Mouse (Mus musculus): ENCODE measurements around the gene Meaf6. TPM values are rescaled to one million over a fixed set of nuclear protein-coding genes. Genes with fewer than 3 reads are reported as not detected.

Meaf6 gene
- total and polyA plus RNA-seq, 3 experiments = 17.6 to 21.6 (median 21.2) TPM

- H3K36me3 ChIP-seq (ENCODE audit: control insufficient read depth, insufficient read depth, low read length) = no peaks in the 10 kb centered on the region; the same call in 1 of the 2 replicates
- no peaks in the 10 kb centered on the region for H3K27me3 ChIP-seq (ENCODE audit: control insufficient read depth, insufficient read depth, low read length)
- peak overlapping the region; percentile 3; the same call in 1 of the 2 replicates for H3K9ac ChIP-seq (ENCODE audit: low read depth, low read length)
- intact Hi-C loops (cut with DNase I) = loop anchor here (2.0 kb wide), 1 partner anchor 38 kb away; the partner anchor contains the start of gene Meaf6
- peak overlapping the region; percentile 82 for H3K27ac ChIP-seq
- 54% methylated on average over 7 of the region's 7 CpGs for WGBS
- peaks cover 35% of the 10 kb centered on the region for H3K4me1 ChIP-seq (ENCODE audit: control insufficient read depth, insufficient read depth, low read length)
- DNase-seq = peak; percentile 59 to 80
- H3K79me2 ChIP-seq (replicated peaks; ENCODE audit: control insufficient read depth, insufficient read depth, low read length) = no peaks in the 10 kb centered on the region
- H3K4me3 ChIP-seq = peak overlapping the region; percentile 31; the same call in 1 of the 2 replicates
- TF ChIP-seq EP300 (IDR thresholded peaks at IDR 0.05; ENCODE audit: insufficient read depth, low read depth, low read length) (0 out of 2 replicates have a peak, but pooled peaks have one; percentile 4), POLR2A (IDR thresholded peaks at IDR 0.05; ENCODE audit: insufficient read depth, low read depth, low read length) (no peak)
Observed at GRCm38 (mm10) chr4:125123279-125123671, 38.3 kb downstream of the Meaf6 start.

DNA sequence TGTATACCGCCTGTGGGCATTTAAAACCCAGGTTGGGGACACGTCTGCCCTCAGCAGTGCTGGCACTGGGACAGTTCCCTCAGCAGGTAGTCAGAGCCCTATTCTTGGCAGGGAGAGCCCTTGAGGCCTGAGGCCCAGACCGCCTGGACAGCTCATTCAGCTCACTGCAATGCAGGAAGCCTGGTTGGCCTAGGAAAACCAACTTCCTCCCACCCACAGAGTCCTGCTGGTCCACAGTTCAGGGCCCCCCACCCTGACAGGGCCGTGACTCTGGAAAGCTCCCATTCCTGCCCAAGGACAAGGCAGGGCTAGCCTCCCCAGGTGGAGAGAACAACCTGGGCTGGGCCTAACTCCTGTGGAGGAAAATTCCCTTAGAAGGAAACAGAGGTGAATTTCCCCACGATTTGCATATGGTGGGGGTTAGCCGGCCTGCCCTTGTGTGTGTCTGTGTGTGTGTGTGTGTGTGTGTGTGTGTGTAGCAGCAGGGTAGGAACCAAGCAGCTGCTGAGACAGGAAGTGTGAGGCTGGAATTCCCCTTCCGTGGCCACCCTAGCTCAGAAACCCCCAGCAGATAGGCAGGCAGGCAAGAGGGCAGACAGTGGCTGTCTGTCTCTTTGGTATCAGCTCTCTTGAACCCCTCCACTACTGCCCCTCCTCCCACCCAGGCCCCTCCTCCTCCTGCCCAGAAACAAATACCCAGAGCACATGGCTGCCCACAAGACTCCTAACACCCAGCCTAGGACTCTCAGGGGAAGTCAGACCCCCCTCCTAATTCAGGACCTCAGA is 39.7 kb downstream of the Meaf6 start:
- Histone ChIP-seq H3K27ac (peak overlapping the region; percentile 61), H3K36me3 (ENCODE audit: control insufficient read depth, insufficient read depth, low read length) (no peaks in the 10 kb centered on the region; the same call in 1 of the 2 replicates), H3K79me2 (replicated peaks; ENCODE audit: control insufficient read depth, insufficient read depth, low read length) (no peaks in the 10 kb centered on the region), H3K4me1 (ENCODE audit: control insufficient read depth, insufficient read depth, low read length) (peaks cover 35% of the 10 kb centered on the region), H3K27me3 (ENCODE audit: control insufficient read depth, insufficient read depth, low read length) (no peaks in the 10 kb centered on the region), H3K9ac (ENCODE audit: low read depth, low read length) (peak overlapping the region; percentile 13), H3K4me3 (no peak overlapping the region)
- 35% methylated on average over 7 of the region's 7 CpGs for WGBS
- peak; percentile 54 to 75 for DNase-seq
- TF ChIP-seq EP300 (IDR thresholded peaks at IDR 0.05; ENCODE audit: insufficient read depth, low read depth, low read length) (no peak), POLR2A (IDR thresholded peaks at IDR 0.05; ENCODE audit: insufficient read depth, low read depth, low read length) (no peak), CTCF (IDR thresholded peaks at IDR 0.05) (no peak)
- intact Hi-C loops (cut with DNase I) = no loop called here

GRCm38 (mm10) chr4:125125361-125125921 is 40.5 kb downstream of the Meaf6 start:
- WGBS = 69% methylated on average over 7 of the region's 7 CpGs

GRCm38 (mm10) chr4:125126186-125126585 is 41.3 kb downstream of the Meaf6 start:
- WGBS = 83% methylated on average over 3 of the region's 3 CpGs
- Histone ChIP-seq H3K79me2 (replicated peaks; ENCODE audit: control insufficient read depth, insufficient read depth, low read length) (no peaks in the 10 kb centered on the region), H3K9ac (ENCODE audit: low read depth, low read length) (no peak overlapping the region), H3K4me3 (no peak overlapping the region), H3K36me3 (ENCODE audit: control insufficient read depth, insufficient read depth, low read length) (no peaks in the 10 kb centered on the region; the same call in 1 of the 2 replicates), H3K27ac (peak overlapping the region; percentile 59; the same call in 1 of the 2 replicates), H3K27me3 (ENCODE audit: control insufficient read depth, insufficient read depth, low read length) (no peaks in the 10 kb centered on the region), H3K4me1 (ENCODE audit: control insufficient read depth, insufficient read depth, low read length) (peaks cover 37% of the 10 kb centered on the region)
- intact Hi-C loops (cut with DNase I) = no loop called here
- TF ChIP-seq CTCF (IDR thresholded peaks at IDR 0.05) (no peak), EP300 (IDR thresholded peaks at IDR 0.05; ENCODE audit: insufficient read depth, low read depth, low read length) (no peak), POLR2A (IDR thresholded peaks at IDR 0.05; ENCODE audit: insufficient read depth, low read depth, low read length) (no peak)
- DNase-seq = no peak

More at GRCm38 (mm10) chr4:125125361-125125921, 40.5 kb downstream of the Meaf6 start:
- Histone ChIP-seq H3K4me1 (ENCODE audit: control insufficient read depth, insufficient read depth, low read length) (peaks cover 35% of the 10 kb centered on the region), H3K4me3 (no peak overlapping the region), H3K79me2 (replicated peaks; ENCODE audit: control insufficient read depth, insufficient read depth, low read length) (no peaks in the 10 kb centered on the region), H3K27ac (peak overlapping the region; percentile 59), H3K36me3 (ENCODE audit: control insufficient read depth, insufficient read depth, low read length) (no peaks in the 10 kb centered on the region; the same call in 1 of the 2 replicates), H3K27me3 (ENCODE audit: control insufficient read depth, insufficient read depth, low read length) (no peaks in the 10 kb centered on the region), H3K9ac (ENCODE audit: low read depth, low read length) (no peak overlapping the region)
- intact Hi-C loops (cut with DNase I) = no loop called here
- TF ChIP-seq EP300 (IDR thresholded peaks at IDR 0.05; ENCODE audit: insufficient read depth, low read depth, low read length) (no peak), POLR2A (IDR thresholded peaks at IDR 0.05; ENCODE audit: insufficient read depth, low read depth, low read length) (no peak), CTCF (IDR thresholded peaks at IDR 0.05) (no peak)
- peak in 1 of 2 experiments; percentile 45 for DNase-seq

DNA sequence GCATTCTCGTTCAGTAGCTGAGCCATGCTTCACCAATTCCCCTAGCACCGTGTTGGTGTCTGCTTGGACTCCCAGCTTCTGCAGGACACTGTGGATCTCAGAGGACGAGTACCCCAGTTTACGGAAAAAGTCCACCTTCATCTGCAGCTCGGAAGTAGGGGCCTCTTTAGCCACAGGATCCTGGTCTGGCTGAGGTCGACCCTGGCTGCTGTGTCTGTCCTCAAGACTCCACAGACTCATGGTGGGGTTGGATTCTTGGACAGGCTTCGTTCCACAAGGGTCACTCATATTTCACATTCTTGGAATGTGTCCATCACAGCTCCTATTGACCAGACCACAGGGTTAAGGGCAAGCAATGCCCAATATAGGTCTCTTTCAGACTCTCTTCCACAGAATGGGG is 41.8 kb downstream of the Meaf6 start:
- Histone ChIP-seq H3K27me3 (ENCODE audit: control insufficient read depth, insufficient read depth, low read length) (no peaks in the 10 kb centered on the region), H3K4me1 (ENCODE audit: control insufficient read depth, insufficient read depth, low read length) (peaks cover 39% of the 10 kb centered on the region), H3K79me2 (replicated peaks; ENCODE audit: control insufficient read depth, insufficient read depth, low read length) (no peaks in the 10 kb centered on the region), H3K36me3 (ENCODE audit: control insufficient read depth, insufficient read depth, low read length) (no peaks in the 10 kb centered on the region; the same call in 1 of the 2 replicates), H3K4me3 (peak overlapping the region; percentile 73), H3K9ac (ENCODE audit: low read depth, low read length) (peak overlapping the region; percentile 92), H3K27ac (peak overlapping the region; percentile 98)
- TF ChIP-seq POLR2A (IDR thresholded peaks at IDR 0.05; ENCODE audit: insufficient read depth, low read depth, low read length) = no peak
- TF ChIP-seq CTCF (IDR thresholded peaks at IDR 0.05) = no peak
- TF ChIP-seq EP300 (IDR thresholded peaks at IDR 0.05; ENCODE audit: insufficient read depth, low read depth, low read length) = no peak
- DNase-seq = no peak
- intact Hi-C loops (cut with DNase I) = no loop called here
- WGBS = 68% methylated on average over 7 of the region's 7 CpGs

All from heart, adult 2 months (tissue).